Mouse (Mus musculus) embryonic stem cell, embryonic (primary cell): Measurements from ENCODE around the gene Folr2.

Experiments used
- CTCF ChIA-PET, 4 experiments: fragments of 300-600 bp in 2 of 4; fragments of 350-600 bp in 2 of 4; sonication (Branson Sonifier 250); formaldehyde crosslinking; loops; one replicate each; lab custom pipeline; 2022; ENCODE audit warnings: inconsistent platforms in 2 of 4; lab: Charles Lee
- POLR2A ChIA-PET, 4 experiments: fragments of 300-600 bp in 2 of 4; fragments of 350-600 bp in 2 of 4; sonication (Branson Sonifier 250); formaldehyde crosslinking; loops; one replicate each; lab custom pipeline; 2022; ENCODE audit warnings: antibody characterized with exemption in 4 of 4, inconsistent platforms in 1 of 4; lab: Charles Lee

Folr2 gene

DNA sequence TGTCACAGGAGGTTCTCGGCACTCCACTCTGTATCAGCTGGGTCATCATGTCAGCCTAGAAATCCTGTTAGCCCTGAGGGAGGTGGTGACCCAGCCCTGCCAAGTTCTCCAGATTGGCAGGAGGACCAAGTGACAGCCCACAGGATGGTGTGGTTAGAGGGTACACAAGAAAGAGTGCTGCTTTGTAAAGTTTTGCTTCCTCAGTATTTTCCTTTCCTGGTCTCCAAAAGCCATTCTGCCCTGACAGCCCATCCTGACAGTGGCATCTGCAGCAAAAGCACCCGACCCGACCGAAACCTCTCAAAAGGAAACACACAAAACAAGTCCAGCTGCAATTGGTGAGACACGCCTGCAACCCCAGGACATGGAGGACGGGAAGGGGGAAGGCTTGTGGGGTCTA lies 12.8 kb downstream of the Folr2 start:
- POLR2A ChIA-PET, result interaction anchor here in 2 of 4 experiments (1.2 to 2.2 kb wide), 4 partner anchors 8 to 53 kb away, joined by 3 to 6 read pairs (median 4); partner anchors contain the start of gene Folr2 (in 1 of the 2)
- CTCF ChIA-PET, result interaction anchor here in 1 of 4 experiments (0.6 kb wide), 1 partner anchor 96 kb away, joined by 5 read pairs; no protein-coding TSS in a partner anchor

- POLR2A ChIA-PET, result interaction anchor here (0.6 to 7.2 kb wide), 43 partner anchors 10 to 481 kb away, joined by 3 to 102 read pairs (median 5); partner anchors contain the start of genes Phox2a (in 3 of the 4), Anapc15 (in 2 of the 4), Clpb (in 2 of the 4) and Folr1 (in 2 of the 4)
- CTCF ChIA-PET, result interaction anchor here in 3 of 4 experiments (0.5 to 2.9 kb wide), 13 partner anchors 11 to 440 kb away, joined by 3 to 13 read pairs (median 6); partner anchors contain the start of gene Clpb (in 1 of the 3)
Measured at GRCm38 (mm10) chr7:101837606-101838471, 19.2 kb downstream of the Folr2 start, which contains the start of gene Inppl1. Gene Inppl1, minus strand, starts transcription at chr7:101838229.

GRCm38 (mm10) chr7:101837154-101837605 lies 19.8 kb downstream of the Folr2 start:
- ChIA-PET POLR2A (interaction anchor here (0.6 to 7.2 kb wide), 40 partner anchors 11 to 801 kb away, joined by 3 to 102 read pairs (median 5); partner anchors contain the start of genes Clpb (in 2 of the 4), Folr1 (in 2 of the 4), Lamtor1 (in 2 of the 4) and Phox2a (in 2 of the 4)), CTCF (interaction anchor here (0.6 to 2.9 kb wide), 17 partner anchors 10 to 441 kb away, joined by 3 to 27 read pairs (median 5); partner anchors contain the start of genes Clpb (in 1 of the 4) and Phox2a (in 1 of the 4))

DNA sequence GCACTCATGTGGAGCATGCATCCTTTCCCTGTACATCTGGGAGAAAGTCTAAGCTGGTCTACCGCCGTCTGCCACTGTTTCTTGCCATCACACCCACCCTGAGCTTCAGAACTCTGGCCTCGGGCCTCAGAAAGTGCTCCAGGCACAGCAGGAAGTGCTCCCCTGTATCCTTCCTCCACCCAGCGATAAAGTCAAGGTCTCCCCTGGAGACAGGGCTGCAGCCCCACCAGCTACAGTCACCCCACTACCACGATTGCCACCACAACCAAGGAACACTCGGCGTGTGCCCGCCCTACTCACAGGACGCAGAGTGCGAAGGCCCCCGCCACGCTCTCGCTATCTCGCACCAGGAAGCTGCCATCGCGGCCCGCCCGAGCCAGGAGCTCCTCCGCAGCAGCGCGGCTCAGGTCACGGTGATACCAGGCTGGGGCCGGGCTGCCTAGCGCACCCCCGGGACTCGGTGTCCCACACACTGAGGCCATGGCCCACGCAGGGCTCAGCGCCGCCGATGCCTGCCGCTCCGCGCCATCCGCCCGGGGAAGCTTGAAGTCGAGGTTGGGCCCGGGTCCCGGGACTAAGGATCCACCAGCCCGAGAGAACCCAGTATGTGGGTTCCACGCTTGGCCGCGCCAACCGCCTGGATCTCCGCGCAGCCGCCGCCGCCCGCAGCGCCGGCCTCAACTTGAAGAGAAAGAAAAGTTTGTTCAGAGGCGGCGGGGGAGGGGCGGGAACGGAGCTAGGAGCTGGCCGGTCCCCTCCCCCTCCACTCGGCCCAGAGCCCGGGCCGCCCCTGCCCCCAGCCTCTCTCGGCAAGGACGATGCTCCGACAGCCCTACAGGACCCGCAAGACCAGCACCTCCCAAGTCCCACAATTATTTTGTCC lies 20.5 kb downstream of the Folr2 start:
- CTCF ChIA-PET, result interaction anchor here (0.5 to 2.5 kb wide), 25 partner anchors 9 to 1204 kb away, joined by 3 to 27 read pairs (median 4); partner anchors contain the start of genes Clpb (in 1 of the 4) and Phox2a (in 1 of the 4)
- POLR2A ChIA-PET, result interaction anchor here (0.6 to 7.2 kb wide), 50 partner anchors 8 to 801 kb away, joined by 3 to 102 read pairs (median 5); partner anchors contain the start of genes Anapc15 (in 3 of the 4), Phox2a (in 3 of the 4), Clpb (in 2 of the 4) and Folr1 (in 2 of the 4)

GRCm38 (mm10) chr7:101835457-101836109 lies 21.4 kb downstream of the Folr2 start:
- ChIA-PET POLR2A (interaction anchor here in 3 of 4 experiments (0.6 to 7.2 kb wide), 32 partner anchors 9 to 172 kb away, joined by 3 to 102 read pairs (median 5); partner anchors contain the start of genes Phox2a (in 3 of the 3), Anapc15 (in 2 of the 3), Lamtor1 (in 2 of the 3) and Clpb (in 1 of the 3)), CTCF (interaction anchor here (0.5 to 2.5 kb wide), 15 partner anchors 9 to 184 kb away, joined by 3 to 27 read pairs (median 5); partner anchors contain the start of genes Clpb (in 1 of the 4) and Phox2a (in 1 of the 4))

GRCm38 (mm10) chr7:101834903-101835302 lies 22.1 kb downstream of the Folr2 start:
- ChIA-PET CTCF (interaction anchor here (0.5 to 2.5 kb wide), 11 partner anchors 9 to 183 kb away, joined by 3 to 12 read pairs (median 5); partner anchors contain the start of genes Clpb (in 1 of the 4) and Phox2a (in 1 of the 4)), POLR2A (interaction anchor here in 3 of 4 experiments (1.0 to 7.2 kb wide), 12 partner anchors 8 to 171 kb away, joined by 3 to 102 read pairs (median 9); partner anchors contain the start of genes Clpb (in 1 of the 3), Folr1 (in 1 of the 3), Lamtor1 (in 1 of the 3) and Phox2a (in 1 of the 3))

GRCm38 (mm10) chr7:101833916-101834584 lies 22.9 kb downstream of the Folr2 start:
- ChIA-PET POLR2A (interaction anchor here (0.5 to 7.2 kb wide), 14 partner anchors 9 to 746 kb away, joined by 3 to 102 read pairs (median 5); partner anchors contain the start of genes Clpb (in 1 of the 4), Folr1 (in 1 of the 4) and Phox2a (in 1 of the 4)), CTCF (interaction anchor here (0.5 to 1.9 kb wide), 11 partner anchors 8 to 625 kb away, joined by 3 to 7 read pairs (median 4); no protein-coding TSS in a partner anchor)

- POLR2A ChIA-PET, result interaction anchor here (0.5 to 7.2 kb wide), 13 partner anchors 9 to 1156 kb away, joined by 3 to 102 read pairs (median 5); partner anchors contain the start of genes Clpb (in 1 of the 4) and Folr1 (in 1 of the 4)
- CTCF ChIA-PET, result interaction anchor here (0.5 to 1.9 kb wide), 10 partner anchors 9 to 626 kb away, joined by 3 to 7 read pairs (median 4); no protein-coding TSS in a partner anchor
Measured at GRCm38 (mm10) chr7:101833352-101833751, 23.6 kb downstream of the Folr2 start.

GRCm38 (mm10) chr7:101832372-101832771 lies 24.6 kb downstream of the Folr2 start:
- CTCF ChIA-PET, result interaction anchor here in 3 of 4 experiments (1.0 to 2.5 kb wide), 6 partner anchors 9 to 169 kb away, joined by 4 to 13 read pairs (median 6); partner anchors contain the start of gene Clpb (in 1 of the 3)

GRCm38 (mm10) chr7:101831437-101831836 lies 25.6 kb downstream of the Folr2 start:
- POLR2A ChIA-PET, result interaction anchor here (0.7 to 2.1 kb wide), 18 partner anchors 8 to 271 kb away, joined by 3 to 11 read pairs (median 4); partner anchors contain the start of genes Clpb (in 2 of the 4), Phox2a (in 2 of the 4), Lamtor1 (in 1 of the 4) and Tomt (in 1 of the 4)
- CTCF ChIA-PET, result interaction anchor here (0.7 to 2.5 kb wide), 12 partner anchors 8 to 168 kb away, joined by 3 to 13 read pairs (median 4); partner anchors contain the start of gene Clpb (in 1 of the 4)

More at GRCm38 (mm10) chr7:101832372-101832771, 24.6 kb downstream of the Folr2 start:
- POLR2A ChIA-PET, result interaction anchor here (0.6 to 2.1 kb wide), 13 partner anchors 8 to 169 kb away, joined by 3 to 11 read pairs (median 3); partner anchors contain the start of genes Clpb (in 1 of the 4), Lamtor1 (in 1 of the 4) and Tomt (in 1 of the 4)

DNA sequence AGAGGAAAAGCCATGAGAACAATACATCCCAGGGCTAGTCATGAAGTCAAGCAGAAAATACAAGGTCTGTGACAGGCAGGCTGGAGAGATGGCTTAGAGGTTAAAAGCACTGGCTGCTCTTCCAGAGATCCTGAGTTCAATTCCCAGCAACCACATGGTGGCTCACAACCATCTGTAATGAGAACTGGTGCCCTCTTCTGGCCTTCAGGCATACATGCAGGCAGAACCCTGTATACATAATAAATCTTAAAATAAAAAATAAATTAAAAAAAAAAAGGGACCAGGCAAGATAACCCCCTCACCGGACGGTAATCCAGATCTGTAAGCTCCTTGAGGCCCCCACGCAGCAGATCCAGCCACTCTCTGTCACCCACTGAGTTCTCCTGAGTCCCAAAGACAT lies 26.6 kb downstream of the Folr2 start:
- ChIA-PET CTCF (interaction anchor here in 2 of 4 experiments (0.7 to 1.9 kb wide), 3 partner anchors 151 to 1355 kb away, joined by 3 to 5 read pairs (median 4); no protein-coding TSS in a partner anchor), POLR2A (interaction anchor here in 2 of 4 experiments (1.0 to 1.5 kb wide), 4 partner anchors 9 to 167 kb away, joined by 3 to 4 read pairs (median 3); partner anchors contain the start of gene Clpb (in 2 of the 2))

GRCm38 (mm10) chr7:101823758-101824630 lies 33.0 kb downstream of the Folr2 start:
- ChIA-PET POLR2A (interaction anchor here (0.5 to 8.0 kb wide), 21 partner anchors 7 to 177 kb away, joined by 3 to 102 read pairs (median 5); partner anchors contain the start of genes Inppl1 (in 2 of the 4) and Clpb (in 1 of the 4)), CTCF (interaction anchor here (0.6 to 2.2 kb wide), 21 partner anchors 8 to 593 kb away, joined by 3 to 27 read pairs (median 5); partner anchors contain the start of genes Clpb (in 3 of the 4) and Inppl1 (in 1 of the 4))
